Mouse (Mus musculus) heart, adult 11 months (tissue): ENCODE measurements around the gene Gm45785.
"Not testable (repeated sequence)": the region's sequence is repeated elsewhere in the genome, so short reads cannot be mapped to it uniquely, and the experiment has no call there.

Experiments
- DNase-seq: peaks from one replicate; pipeline ENCODE4 v3.0.0; 2022

The Gm45785 gene

DNA sequence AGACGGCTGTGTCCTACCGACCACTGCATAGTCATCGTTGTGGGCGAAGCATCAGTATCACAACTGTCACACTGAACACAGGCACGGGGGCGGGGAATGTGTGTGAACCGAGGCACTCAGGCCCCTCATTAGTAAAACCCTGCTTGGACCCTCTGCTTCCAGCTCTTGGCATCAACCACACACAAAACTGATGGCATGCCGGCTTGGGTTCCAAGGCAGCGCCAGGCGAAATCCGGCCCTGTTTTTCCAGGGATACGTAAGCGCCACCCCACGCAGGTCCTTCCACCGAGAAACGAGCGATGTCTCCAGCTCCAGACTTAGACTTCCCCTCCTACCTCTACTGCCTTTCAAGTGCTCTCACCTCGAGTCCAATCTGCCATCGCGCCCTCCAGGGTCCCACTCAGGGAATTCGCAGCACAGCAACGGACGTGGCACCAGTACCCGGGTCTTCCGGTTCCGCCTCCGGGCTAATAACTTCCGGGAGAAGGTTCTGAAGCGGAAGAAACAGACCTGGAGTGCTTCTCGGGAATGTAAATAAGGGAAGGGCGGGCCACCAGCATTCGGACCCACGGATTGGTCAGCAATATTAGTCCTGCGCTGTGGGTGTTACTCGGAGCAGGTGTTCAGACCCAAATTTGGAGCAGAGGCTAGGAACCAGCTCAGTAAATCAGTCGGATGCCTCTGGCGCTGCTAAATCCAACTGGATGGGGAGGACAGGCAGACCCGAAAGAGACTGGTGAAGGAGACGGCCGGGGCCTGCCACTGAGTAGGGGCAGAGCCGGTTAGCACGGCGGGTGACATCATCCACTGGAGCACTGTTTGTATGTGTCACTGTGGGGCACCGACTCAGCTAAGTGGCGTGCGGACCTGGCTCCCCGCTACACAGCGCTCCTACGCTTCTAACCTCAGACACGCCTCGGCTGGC lies at the start of gene Gm45785:
Gene Gm45785, minus strand, starts transcription at position 472 of the 925 bp plus-strand sequence.
- DNase-seq = peak; percentile 99

DNA sequence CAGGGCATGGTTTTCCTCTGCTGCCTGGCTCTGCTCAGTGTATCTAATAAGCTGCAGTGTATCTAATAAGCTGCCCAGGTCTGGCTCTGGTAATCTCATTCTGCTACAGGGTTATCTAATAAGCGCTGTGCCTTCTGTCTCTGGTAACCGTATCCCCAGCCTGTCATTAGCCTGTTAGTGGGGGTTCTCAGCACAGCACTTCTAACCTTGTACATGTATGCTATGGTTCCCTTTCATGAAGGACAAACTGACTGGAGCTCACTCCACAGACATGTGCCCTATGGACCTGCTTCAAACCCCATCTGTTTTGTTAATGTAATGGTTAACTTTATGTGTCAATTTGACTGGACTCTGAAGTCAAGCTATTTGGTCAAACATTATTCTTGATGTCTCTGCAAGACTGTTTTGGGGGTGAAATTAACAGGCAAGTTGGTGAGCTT lies 49.5 kb upstream of the Gm45785 start:
- no peak for DNase-seq

GRCm38 (mm10) chr7:140903212-140903611 lies 47.1 kb upstream of the Gm45785 start:
- peak; percentile 94 for DNase-seq

GRCm38 (mm10) chr7:140902036-140902875 lies 46.1 kb upstream of the Gm45785 start:
- peak; percentile 93 for DNase-seq

DNA sequence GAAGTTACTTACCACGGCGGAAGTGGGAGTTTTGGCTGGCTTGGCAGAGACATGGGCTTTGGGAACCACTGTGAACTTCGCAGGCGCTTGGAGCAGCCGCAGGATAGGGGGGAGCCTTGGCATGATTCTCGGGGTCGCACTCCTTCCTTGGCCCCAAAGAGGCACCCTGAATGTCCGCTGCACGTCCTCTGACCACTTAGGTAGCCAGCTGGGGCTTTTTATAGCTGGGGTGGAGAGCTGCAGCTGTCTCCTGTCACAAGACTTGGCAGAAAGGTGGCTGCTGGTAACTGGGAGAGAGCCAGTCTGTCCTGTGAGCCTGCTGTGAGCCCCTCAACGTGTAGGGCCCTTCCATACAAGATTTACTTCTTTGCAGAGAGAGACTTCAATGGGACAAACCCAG lies 44.1 kb upstream of the Gm45785 start, which contains the start of gene Cox8b:
Gene Cox8b, minus strand, starts transcription at position 227 of the 400 bp plus-strand sequence.
- peak; percentile 98 for DNase-seq

DNA sequence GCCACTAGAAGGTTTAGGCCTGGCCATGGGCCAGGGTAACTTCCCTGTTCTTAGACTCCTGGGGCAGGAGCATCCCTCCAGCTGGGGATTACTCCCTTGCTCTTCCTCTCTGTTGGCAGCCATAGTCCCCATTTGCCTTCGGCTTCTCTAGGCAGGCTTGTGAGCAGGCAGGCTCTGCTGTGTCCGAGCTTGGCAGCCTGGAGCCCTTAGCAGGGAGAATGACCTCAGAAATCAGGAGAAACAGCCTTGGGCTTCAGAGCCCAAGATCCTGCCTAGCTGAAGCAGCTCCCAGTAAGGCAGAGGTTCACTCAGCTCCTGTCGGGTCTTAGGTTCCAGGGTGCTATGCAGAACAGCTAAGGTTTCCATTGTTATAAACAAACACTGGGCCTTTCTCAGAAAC lies 43.0 kb upstream of the Gm45785 start:
- DNase-seq = peak; percentile 92

GRCm38 (mm10) chr7:140897863-140898262 lies 41.7 kb upstream of the Gm45785 start:
- no peak for DNase-seq

GRCm38 (mm10) chr7:140894611-140895010 lies 38.5 kb upstream of the Gm45785 start:
- no peak for DNase-seq

GRCm38 (mm10) chr7:140894031-140894430 lies 37.9 kb upstream of the Gm45785 start:
- no peak for DNase-seq

- DNase-seq = not testable (repeated sequence)
These were observed 34.5 kb upstream of the Gm45785 start for GRCm38 (mm10) chr7:140890636-140891035.

- DNase-seq = no peak
These were observed 26.3 kb upstream of the Gm45785 start for GRCm38 (mm10) chr7:140882469-140882803.

- peak; percentile 99 for DNase-seq
These were observed 25.8 kb upstream of the Gm45785 start, which contains the start of the genes Psmd13 and Sirt3 for GRCm38 (mm10) chr7:140881696-140882468. Gene Psmd13 (plus strand): TSS chr7:140881968. Gene Sirt3 (minus strand): TSS chr7:140882309.

DNA sequence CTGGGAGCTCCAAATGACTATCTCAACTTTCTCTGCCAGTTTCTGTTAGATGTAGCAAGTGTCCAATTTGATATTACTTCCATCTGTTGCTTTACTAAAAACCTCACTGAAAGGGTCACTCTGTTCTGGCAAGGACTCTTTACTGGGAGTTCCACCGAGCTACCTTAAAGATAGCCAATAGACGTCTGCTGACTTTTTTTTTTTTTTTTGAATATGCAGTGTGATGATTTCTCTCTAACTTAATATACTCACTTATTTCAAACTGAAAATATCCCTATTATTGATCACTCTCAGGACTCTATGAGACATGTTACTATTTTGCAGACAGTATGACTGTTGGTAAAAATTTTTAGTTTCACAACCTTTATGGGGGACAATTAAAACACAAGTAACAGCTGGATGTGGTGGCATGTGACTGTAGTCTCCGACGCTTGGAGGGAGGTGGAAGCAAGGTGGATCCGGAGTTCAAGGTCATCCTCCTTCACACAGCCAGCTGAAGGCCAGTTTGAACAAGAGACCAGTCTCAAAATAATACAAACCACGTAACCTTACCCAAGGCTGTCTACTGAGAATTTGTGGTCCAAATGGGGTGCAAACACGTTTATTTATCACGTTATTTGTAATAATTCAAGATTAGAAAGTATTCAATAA lies 24.9 kb upstream of the Gm45785 start:
- no peak for DNase-seq

GRCm38 (mm10) chr7:140880419-140880818 lies 24.3 kb upstream of the Gm45785 start:
- no peak for DNase-seq

- no peak for DNase-seq
These were observed 23.2 kb upstream of the Gm45785 start for GRCm38 (mm10) chr7:140879355-140879754.

GRCm38 (mm10) chr7:140877364-140877763 lies 21.2 kb upstream of the Gm45785 start:
- no peak for DNase-seq

DNA sequence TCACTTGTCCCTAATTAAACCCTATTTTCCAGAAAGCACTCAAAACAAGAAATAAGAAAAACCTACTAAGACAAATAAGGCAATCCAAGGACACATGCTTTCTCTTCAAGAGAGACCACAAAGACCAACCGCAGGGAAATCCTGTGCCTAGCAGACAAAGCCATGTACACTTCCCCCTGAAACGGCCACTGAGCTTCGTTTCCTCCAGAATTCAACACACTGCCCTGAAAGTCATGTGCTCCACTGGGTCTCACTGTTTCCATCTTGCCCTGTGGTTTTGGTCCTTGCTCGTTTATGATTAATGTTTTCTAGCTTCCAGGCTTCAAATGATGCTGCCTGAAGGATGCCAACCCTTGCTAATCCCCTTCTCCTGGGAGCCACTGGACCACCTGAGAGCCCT lies 18.1 kb upstream of the Gm45785 start:
- DNase-seq = peak; percentile 90

DNA sequence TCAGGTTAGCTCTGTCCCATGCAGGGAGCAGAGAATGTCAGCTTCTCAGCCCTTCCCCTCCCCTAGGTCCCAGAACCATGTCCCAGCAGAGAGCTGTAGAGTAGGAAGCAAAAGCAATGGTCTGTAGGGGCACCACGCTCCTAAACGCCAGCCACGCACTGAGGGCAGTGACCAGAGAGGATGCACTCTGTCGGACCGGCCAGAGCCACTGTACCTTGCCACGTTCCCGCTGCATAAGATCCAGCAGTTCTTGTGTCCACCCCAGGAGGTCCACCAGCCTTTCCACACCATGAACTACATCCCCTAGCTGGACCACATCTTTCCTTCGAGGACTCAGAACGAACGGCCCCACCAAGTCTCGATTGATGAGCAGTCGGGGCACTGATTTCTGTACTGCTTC lies 8.6 kb upstream of the Gm45785 start:
- no peak for DNase-seq

GRCm38 (mm10) chr7:140860728-140861127 lies 4.6 kb upstream of the Gm45785 start:
- DNase-seq = no peak

- no peak for DNase-seq
These were observed 3.9 kb upstream of the Gm45785 start for GRCm38 (mm10) chr7:140859997-140860396.

GRCm38 (mm10) chr7:140858746-140859145 lies 2.6 kb upstream of the Gm45785 start:
- no peak for DNase-seq
